Mouse (Mus musculus) MEL (cell line): ENCODE data around the gene Ppip5k2. TPM values are rescaled to one million over a fixed set of nuclear protein-coding genes. Genes with fewer than 3 reads are reported as not detected.

Source experiments
- polyA plus RNA-seq, 2 experiments: library from polyadenylated mRNA; stranded (reverse) in 1 of 2; unstranded in 1 of 2; fragments of >175 nt in 1 of 2; fragments of >200 nt in 1 of 2; gene quantifications; 2 replicates each; pipeline versions ENCODE4 v1.2.1 to v1.2.4; 2012; ENCODE audit warnings: low replicate concordance in 2 of 2, low read depth in 1 of 2; ENCODE audit not compliant: insufficient read length in 2 of 2, insufficient read depth in 1 of 2, missing spikeins in 1 of 2
- total RNA-seq: library from RNA; depleted of rRNA; stranded (reverse); fragments of 300-350 nt; gene quantifications from 2 replicates; pipeline ENCODE4 v1.2.3, GENCODE M21; 2012; rRNA removed

The Ppip5k2 gene
- total and polyA plus RNA-seq, 3 experiments: 47.2 to 651 (median 60.7) TPM

Other genes starting within 250 kb of the Ppip5k2 start
- gene D1Ertd622e, start 108.3 kb downstream of the Ppip5k2 start, total RNA-seq: 19.0 and 26.8 TPM in 2 replicates
- gene D1Ertd622e, start 108.3 kb downstream of the Ppip5k2 start, polyA plus RNA-seq: 10 to 100 TPM; 46.5 to 53.9 TPM
- 12.3 and 13.6 TPM in 2 replicates for gene Gin1, start 239 bp downstream of the Ppip5k2 start, total RNA-seq
- gene Gin1, start 239 bp downstream of the Ppip5k2 start, polyA plus RNA-seq: 10 to 100 TPM in 1 of 2 experiments, not detected in 1; 20.6 TPM